Mouse (Mus musculus): ENCODE measurements around the gene Shc4. TPM values are rescaled to one million over a fixed set of nuclear protein-coding genes. Genes with fewer than 3 reads are reported as not detected.

Shc4 gene
- total RNA-seq, 2 experiments from 2014 or later, result 2.6 to 3.2 TPM

DNA sequence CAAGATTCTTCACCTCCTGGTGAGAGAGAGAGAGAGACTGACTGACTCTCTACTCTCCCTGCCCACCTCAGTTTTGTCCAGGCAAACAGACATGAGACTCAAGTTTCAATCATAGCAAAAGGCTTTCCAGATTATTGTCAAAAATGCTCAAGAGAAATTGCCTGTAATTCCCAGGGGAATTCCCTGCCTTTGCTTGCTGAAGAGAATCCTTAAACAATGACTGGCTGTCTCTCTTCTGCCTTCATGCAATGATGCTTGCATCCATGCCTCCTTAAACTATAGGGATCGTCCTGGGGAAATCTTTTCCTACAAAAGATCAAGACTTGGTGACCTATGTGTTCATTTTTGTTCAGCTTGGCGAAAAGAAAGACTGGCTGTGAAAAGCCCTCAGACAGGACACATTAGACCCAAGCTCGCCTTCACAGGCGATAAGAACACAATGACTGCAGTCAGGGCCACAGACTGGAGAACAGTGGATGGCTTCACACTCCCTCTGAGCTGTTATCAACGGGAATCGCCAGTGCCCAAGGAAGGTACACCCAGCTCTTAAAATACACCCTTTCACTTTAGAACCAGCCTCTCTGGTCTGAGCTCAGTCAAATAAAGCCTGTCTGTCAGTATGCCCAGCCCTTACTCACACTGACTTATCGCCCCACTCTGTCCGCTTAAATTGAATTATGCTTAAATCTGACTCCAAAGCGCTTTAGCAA lies 38.4 kb downstream of the Shc4 start:
- DNase-seq, result no peak

DNA sequence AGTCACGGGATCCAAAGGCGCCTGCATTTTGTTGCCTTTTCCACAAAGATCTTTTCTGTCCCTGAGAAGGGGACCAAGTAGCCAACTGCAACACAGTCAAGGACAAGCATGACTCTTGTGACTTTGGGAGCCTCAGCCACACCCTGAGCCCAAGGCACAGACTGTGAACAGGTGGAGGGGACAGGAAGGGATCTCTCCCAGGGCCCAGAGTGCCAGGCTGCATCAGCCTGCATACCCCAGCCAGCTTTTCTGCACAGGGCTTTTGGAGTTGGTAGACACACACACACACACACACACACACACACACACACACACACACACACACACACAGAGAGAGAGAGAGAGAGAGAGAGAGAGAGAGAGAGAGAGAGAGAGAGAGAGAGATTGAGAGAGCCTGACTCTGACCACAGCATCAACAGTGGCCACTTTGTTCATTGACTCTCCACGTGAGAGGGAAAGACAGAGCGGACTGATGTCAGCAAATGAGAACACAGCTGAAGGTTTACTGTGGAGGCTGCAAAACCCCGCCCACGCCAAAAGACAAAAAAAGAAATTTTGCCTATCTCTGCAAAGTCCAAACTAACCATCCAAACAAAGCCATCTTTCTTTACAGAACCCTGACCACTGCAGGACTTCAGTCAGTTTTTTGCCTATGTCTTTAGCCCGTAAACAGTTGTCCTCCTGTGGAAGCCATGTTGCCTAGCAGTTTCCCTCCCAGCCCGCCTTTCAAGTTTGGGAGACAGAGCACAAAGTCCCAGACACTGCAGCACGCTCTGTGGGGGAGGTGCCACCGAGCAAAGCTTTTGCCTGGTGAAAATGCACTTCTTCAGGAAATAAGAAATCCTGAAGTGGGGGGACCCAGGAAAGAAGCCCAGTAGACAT lies 39.1 kb downstream of the Shc4 start:
- no peak for DNase-seq

DNA sequence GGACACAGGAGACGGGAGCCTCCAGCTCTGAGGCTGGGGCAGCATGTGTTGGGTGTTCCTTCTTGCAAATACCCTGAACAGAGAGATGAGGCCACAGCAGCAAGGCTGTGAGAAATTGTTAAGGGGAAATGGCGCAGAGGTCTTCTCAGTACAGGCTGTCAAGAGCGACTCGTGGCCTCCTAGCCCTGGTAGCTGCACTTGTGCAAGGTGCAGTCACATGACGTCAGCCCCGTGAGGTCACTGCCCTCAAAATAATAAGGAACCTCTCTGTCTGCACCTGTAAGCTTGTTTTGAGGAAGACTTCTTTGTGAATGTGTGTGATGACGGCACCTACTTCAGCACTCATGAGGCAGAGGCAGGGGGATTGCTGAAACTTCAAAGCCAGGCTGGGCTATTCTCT lies 40.1 kb downstream of the Shc4 start:
- no peak for DNase-seq

DNA sequence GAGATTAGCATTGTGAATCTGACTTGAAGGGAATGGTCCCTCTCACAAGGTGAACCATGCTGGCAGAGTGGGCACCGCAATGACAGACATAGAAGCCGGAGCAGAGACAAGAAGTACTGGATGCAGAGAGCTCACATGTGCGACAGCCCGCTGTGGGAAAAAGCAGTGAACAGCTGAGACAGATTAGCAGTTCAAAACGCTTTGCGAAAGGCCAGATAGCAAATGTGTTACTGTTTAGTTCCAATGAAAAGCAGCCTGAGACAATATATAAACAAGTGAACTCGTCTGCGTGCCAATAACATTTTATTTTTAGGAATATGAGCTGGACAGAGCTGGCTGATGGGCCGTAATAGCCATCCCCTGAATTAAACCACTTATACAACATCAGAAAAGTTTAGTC lies 42.1 kb downstream of the Shc4 start:
- no peak for DNase-seq

DNA sequence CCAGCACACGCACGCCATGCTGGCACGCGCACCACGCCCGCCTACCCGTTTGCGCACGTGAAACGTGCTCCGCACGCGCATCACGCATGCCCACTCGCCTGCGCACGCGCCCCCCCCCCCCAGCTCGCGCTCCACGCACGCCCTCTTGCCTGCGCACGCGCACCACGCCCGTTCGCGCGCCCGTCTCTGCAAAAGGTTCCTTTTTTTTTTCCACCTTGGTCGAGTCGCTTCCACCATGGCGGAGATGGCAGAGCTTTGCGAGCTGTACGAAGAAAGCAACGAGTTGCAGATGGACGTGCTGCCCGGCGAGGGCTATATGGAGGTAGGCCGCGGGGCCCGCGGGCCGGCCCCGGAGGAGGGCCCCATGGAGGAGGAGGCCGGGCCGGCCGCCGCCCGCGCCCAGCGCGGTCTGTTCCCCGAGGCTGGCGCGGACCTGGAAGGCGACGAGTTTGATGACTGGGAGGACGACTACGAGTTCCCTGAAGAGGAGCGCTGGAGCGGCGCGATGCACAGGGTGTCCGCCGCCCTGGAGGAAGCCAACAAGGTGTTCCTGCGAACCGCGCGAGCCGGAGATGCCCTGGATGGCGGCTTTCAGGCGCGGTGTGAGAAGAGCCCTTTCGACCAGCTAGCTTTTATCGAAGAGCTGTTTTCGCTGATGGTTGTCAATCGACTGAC lies 50.9 kb downstream of the Shc4 start, which contains the start of gene Eid1:
TSS of gene Eid1 (plus strand) at position 139 of the 675 bp plus-strand sequence.
- peak; percentile 89 for DNase-seq

DNA sequence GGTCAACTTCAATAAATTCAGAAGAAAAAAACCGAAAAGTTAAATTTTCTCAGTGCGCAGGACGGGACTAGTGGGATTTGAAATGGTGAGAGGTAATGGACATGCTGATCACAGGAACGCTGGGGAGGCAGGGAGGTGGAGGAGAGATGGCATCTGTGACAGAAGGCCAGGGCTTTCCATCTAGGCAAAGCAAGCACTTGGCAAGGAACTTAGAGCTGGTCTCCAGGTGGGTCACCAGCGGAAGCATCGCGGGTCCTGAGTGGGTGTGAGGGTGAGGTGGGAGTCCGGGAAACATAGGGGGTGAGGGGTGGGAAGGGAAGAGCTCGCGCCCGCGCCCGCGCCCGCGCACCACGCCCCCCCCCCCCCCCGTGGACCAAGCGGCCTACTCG lies 51.4 kb downstream of the Shc4 start:
- no peak for DNase-seq

DNA sequence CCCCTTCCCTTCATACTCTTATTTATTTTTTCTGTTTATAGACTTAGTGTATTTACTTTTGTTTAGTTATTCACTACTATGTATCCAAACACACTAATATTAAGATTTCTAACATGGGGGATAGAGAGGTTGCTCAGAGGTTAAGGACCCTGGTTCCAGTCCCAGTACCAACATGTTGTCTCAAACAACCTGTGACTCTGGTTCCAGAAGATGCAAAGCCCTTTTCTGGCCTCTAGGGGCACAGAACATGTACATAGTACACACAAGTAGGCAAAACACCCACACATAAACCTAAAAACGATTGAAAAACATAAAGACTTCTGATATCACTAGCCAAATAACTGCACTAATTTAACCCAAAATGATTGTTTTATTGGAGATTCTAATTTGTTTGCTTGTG lies 53.1 kb downstream of the Shc4 start:
- DNase-seq, result no peak

DNA sequence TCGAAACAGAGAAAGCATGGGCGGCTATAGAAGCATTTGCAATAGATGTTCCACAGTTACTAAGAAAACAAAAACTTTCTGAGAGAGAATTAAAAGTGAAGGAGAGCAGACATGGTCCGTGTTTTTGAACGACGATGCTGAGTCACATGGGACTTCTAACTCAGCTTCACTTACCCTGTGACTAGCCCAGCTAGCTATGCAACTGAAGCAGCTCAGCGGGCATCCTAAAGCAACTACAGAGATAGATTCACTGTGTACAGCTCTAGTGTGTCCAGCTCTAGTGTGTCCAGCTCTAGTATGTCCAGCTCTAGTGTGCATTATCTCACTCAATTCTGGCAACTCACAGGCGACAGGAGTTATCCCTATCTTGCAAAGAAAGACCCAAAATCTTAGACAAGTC lies 56.2 kb downstream of the Shc4 start:
- DNase-seq, result no peak

DNA sequence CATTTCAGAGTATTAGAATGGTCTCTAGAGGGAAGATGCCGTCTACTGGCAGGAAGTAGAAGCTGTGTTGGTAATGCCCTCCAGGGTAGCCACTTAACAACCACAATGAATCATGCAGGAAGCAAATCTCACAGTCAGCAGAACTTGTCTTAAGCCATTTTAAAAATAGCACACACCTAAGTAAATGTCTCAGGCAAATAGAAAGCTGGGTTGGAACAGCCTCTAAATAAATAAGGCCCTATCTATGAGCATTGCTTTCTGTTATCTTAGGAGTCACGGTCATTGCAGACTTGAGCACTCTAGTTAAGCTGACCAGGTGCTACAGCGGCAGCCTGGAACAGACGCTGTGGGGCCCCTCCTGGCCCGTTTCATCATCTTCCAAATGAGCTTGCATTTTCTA lies 56.8 kb downstream of the Shc4 start:
- DNase-seq, result no peak

DNA sequence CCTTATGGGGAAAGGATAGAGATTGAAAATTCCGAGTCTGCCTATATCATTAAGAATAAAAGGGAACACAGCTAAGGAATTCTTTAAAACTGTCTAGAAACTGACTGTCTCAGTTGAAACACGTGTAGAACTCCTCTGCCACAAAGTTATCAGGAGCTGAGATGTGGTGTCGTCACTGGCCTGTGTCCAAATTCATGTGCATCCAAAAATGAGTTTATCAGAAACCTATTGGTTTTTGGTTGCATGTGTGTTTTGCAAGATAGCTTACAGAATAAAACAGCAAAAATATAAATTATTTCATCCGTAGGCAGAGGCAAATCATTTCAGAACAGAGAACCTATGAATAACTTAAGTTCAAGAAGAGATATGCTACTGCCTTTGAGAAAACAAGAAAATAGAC lies 57.3 kb downstream of the Shc4 start:
- DNase-seq, result no peak

DNA sequence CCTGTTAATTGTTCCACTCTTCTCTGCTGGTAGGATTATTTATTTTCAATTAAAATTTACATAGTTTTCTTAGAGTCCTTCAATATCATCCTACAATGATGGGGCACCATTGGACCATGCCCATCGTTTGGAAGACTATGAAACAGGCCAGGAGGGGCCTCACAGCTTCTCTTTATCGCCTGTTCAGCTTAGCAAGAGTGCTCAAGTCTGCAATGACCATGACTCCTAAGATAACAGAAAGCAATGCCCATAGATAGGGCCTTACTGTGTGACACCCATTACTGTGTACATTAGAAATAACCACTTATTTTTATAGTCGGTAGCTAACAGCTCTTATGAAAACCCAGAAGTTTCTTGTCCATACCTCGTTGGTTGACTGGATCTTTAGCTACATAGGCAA lies 58.0 kb downstream of the Shc4 start:
- no peak for DNase-seq

DNA sequence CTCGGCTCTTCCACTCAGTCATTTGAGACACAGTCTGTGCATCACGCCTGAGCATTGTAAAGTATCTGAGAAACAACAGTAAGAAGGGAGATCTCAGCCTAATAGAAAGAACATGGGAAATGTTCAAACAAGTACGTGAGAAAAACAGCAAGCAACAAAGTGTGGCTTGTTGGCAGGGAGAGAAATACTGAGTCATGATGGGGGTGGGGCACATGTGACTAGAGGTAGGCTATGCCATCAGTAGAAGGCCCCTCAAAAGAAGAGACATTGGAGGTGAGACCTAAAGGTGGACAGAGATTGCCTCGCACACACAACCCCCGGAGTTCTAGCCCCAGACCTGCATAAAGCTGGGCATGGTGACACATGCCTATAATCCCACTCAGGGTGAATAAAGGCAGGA lies 58.7 kb downstream of the Shc4 start:
- DNase-seq, result no peak

DNA sequence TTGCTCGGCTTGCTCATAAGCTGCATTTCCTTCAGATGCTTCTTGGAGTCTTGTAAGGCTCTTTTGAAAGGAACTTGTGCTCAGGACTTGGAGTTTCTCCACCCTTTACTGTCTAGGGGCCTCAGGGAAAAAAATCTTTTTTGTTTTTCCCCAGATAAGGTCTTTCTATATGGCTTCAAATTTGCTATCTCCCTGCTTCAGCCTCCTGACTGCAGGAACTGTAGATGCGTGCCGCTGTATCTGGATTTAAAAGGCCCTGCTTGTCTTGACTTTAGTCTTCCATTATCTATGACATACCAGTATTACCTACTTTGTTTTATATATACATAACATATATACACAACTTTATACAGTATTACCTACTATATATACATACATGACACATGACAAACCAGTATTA lies 61.4 kb downstream of the Shc4 start:
- no peak for DNase-seq

DNA sequence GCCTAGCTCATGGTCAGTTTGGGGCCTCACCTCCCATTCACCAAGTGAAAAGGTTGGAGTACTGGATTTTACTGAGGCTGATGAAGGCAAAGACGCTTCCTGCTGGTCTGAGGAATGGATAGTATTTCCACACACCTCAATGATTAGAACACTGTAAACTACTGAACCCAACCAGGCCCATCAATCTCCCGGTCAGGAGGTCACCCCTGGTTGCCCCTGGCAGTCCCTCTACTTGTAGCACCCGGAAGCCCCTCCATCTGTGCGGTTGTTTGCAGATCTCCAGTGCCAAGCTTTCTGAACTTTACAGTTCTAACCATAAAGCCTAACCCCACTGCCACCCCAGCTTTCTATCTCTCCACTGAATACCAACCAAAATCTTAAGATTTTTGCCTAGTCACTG lies 62.8 kb downstream of the Shc4 start:
- DNase-seq, result no peak

DNA sequence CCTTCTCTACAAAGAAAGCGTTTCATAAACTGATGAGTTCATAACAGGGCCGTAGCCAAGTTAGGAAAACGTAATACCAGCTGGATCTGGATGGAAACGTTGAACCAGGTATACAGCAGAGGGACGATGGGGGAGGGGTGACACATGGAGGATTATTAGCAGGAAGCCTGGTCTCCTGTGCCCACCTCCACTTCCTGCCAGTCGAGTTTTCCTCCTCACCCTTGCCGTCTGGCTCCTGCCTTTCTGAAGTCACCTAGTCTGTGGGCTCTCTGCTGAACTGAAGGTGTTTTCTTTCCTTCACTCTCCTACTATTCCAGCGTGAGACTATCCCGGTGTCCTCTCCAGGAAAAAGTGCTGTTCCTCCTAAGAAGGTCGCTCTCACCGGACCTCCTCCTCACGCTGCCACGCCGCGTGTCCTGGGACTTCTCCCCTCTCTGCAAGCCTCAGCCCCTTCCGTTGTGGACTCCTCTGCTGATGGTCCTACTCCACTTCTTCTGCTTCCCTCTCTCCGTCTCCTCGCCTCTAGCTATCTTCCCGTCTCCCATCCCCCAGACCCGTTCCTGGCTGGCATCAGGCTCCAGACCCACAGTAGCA lies 63.3 kb downstream of the Shc4 start:
- peak; percentile 47 for DNase-seq

DNA sequence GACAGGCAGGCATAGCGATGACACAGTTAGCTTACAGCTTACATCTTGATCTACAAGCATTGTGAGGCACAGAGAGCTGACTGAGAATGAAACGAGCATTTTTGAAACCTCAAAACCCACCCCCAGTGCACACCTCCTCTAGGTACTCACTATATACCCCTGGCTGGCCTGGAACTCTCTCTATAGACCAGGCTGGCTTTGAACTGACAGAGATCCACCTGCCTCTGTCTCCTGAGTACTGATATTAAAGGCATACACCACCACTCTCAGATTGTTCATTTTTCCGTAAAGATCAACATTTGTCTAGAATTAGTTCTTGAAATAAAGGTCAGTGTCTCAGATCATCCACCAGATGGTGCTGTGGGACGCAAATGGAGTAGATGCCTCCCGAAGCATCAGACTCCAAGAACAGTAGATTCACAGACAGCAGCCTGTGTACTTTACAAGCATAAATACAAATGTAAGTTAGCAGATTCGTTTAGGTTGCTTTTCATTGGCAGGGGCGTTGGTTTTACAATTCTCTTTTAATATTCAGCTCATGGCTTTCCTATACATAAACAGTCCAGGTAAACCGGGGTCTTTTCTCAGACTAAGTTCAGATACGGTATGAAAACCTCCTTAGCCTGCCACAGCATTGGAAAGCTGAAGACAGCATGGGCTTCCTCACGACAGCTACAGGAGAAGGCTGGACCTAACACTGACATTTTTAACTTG lies 64.0 kb downstream of the Shc4 start:
- peak; percentile 79 for DNase-seq

DNA sequence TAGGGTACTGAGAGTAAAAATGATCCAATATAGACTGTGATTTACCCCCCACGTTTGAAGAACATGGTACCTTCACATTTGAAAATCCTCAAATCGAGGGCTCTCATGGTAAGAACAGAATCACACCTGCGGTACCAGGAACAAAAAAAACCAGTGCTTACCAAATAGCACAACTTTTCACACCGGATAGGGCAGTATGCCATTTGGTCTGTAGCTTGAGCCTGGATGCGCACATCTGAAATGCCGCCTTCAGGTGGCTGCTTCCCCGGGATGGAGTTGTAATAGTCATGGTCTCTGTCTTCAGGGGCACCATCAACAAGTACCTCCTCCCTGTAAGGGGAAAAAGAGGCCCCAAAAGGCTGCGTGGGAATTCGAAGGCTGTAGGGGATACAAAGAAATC lies 68.6 kb downstream of the Shc4 start:
- DNase-seq, result no peak

DNA sequence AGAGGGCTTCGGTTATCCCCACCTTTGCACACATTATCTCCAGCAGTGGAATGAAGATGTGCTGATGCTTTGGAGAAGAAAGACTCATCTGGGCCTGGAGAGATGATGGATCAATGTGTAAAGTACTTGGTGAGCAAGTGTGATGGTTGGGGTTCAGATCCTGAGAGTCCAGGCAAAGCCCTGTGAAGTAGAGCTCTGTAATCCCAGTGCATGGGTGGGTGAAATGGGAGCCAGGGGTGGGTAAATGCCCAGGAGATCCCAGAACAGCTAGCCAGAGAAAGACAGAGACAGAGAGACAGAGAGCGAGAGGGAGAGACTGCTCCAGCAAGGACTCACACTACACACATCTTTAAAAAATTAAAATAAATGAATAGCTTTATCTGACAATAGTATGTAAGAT lies 70.7 kb downstream of the Shc4 start:
- no peak for DNase-seq

DNA sequence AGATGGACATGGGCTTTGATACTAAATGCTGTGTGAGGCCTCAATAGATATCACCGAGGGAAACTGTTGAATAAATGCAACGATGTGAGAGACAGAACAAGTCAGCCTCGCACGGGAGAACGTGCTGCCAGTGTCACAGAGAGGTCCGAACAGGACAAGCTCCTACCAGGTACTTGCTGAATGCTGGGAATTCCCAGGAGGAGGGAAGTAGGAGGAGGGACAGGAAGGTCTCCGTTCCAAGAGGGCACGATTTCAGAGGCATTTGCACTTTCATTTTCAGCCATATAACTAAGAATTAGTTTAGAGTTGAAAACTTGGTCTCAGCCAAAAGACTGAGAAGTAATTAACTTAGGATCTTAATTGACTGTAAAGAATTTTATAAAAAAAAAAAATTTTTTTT lies 72.4 kb downstream of the Shc4 start:
- DNase-seq, result peak; percentile 20

DNA sequence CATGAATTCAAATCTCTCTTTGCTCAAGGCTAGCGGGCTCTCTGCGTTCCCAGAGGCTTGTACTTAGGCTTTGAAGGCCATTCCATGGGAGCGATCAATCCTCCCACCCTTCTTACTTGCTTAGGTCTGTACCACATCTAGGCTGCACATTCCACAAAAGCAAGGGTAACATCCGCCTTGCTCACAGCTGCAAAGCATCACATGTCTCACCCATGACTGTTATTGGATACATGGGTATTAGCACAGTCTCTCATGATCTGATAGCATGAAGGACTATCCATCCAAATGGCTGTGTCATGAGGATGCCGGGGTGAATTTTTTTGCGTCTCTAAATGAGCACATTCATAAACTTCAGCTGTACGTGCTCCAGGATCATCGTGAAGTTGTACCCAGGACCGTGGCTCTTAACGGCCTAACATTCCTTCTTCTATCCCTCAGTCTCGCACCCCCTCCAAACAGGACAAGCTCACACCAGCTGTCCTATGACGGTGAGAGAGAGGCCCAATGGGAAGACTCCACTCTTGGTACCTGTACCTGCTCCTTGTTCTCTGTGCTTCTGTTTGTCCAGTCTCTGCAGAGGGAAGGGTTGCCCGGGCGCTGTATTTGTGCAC lies 73.1 kb downstream of the Shc4 start:
- no peak for DNase-seq

DNA sequence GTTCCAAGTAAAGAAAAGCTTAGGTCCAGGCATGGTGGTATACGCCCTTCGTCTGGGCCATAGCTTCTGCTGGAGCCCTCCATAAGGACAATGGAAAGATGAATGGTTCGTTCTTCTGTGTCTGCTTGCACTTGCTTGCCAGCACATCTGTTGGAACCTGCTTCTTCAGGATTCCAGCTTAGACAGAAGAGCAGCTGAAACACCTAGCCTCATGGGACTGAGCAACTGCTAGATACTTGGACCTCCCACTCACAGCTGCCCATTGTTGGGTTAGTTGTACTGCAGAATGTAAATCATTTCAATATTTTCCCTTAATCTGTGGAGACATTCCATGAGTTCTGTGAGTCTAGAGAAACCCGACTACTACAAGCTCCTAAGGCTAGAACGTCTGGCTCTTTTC lies 73.9 kb downstream of the Shc4 start:
- DNase-seq, result no peak

DNA sequence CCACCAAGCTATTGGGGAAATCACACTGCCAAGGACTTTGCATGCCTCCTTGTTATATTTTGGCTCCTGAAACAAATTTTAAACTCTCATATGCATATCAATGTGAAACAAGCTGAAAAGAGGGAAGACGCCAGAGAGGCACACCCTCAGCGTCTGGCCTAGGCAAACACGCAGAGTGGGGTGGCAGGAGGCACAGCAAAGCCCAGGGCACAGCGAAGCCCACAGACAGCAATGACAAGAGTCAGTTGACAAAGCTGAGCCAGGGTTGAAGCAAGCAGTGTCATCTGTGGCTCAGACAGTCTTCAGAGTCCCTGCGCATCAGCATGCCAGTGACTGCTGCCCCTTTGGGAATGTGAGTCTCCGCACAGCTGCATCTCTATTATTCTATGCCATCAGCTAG lies 79.0 kb downstream of the Shc4 start:
- DNase-seq, result no peak
